Mouse (Mus musculus) right cerebral cortex, adult 18-20 months (tissue): Measurements from ENCODE around the gene Pllp.

Experiments used
- DNase-seq: peaks from one replicate; pipeline ENCODE4 v3.0.0; 2022; ENCODE audit warnings: mixed read lengths

The Pllp gene

GRCm38 (mm10) chr8:94646165-94646564, 49.9 kb downstream of the Pllp start:
- peak; percentile 20 for DNase-seq

- no peak for DNase-seq
Measured at GRCm38 (mm10) chr8:94645202-94645601, 50.9 kb downstream of the Pllp start.

GRCm38 (mm10) chr8:94641938-94642337, 54.1 kb downstream of the Pllp start:
- DNase-seq: no peak

GRCm38 (mm10) chr8:94641183-94641582, 54.9 kb downstream of the Pllp start:
- no peak for DNase-seq

- no peak for DNase-seq
Measured at GRCm38 (mm10) chr8:94634211-94634610, 61.9 kb downstream of the Pllp start.

GRCm38 (mm10) chr8:94633564-94634194, 62.4 kb downstream of the Pllp start:
- no peak for DNase-seq
